Mouse (Mus musculus) liver (tissue): Measurements from ENCODE around the gene Dab1.

Experiments
- DNase-seq: peaks from one replicate; pipeline ENCODE4 v3.0.0-alpha.2; 2020; ENCODE audit warnings: mixed read lengths

Gene Dab1

DNA sequence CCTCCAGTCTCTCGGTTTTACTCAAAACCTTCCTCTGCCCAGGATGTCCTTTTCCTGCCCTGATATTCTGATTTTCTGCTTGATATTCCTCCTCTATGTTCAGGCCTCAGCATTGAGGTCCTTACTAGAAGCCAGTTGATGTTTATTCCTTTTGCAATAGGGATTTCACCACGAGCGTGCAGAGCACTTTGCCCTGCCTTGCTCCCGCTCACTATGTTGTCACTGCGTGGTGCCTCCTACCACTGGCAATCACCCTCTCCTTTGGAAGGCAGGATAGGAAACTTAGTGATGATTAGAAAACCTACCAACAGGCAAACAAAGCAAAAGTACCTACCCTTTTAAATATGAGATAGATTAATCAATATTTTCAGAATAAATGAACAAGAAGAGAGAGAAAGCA is 1160.3 kb downstream of the Dab1 start:
- peak; percentile 7 for DNase-seq

DNA sequence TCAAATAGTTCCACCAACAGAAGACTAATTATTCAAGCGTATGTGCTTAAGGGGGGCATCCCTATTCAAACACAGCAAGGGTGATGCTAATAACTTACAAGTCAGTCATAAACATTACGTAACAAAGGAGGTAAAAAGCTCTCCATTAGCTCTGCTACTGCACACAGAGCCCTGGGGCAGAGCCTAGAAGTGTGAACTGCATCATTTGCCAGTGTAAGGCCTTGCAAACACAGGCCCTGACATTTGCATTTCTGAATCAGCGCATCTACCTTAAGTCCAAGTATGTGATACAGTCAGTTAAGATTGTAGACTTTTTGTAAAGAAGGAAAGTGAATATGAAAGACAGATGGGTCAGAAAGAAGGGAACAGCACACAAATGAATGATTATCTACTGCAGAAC is 1162.3 kb downstream of the Dab1 start:
- no peak for DNase-seq

- DNase-seq: no peak
These were observed 1163.2 kb downstream of the Dab1 start for GRCm38 (mm10) chr4:104782346-104782745.

GRCm38 (mm10) chr4:104792111-104792510 is 1173.0 kb downstream of the Dab1 start:
- DNase-seq: no peak
